Mouse (Mus musculus): Measurements from ENCODE around the gene Asna1.

The Asna1 gene

DNA sequence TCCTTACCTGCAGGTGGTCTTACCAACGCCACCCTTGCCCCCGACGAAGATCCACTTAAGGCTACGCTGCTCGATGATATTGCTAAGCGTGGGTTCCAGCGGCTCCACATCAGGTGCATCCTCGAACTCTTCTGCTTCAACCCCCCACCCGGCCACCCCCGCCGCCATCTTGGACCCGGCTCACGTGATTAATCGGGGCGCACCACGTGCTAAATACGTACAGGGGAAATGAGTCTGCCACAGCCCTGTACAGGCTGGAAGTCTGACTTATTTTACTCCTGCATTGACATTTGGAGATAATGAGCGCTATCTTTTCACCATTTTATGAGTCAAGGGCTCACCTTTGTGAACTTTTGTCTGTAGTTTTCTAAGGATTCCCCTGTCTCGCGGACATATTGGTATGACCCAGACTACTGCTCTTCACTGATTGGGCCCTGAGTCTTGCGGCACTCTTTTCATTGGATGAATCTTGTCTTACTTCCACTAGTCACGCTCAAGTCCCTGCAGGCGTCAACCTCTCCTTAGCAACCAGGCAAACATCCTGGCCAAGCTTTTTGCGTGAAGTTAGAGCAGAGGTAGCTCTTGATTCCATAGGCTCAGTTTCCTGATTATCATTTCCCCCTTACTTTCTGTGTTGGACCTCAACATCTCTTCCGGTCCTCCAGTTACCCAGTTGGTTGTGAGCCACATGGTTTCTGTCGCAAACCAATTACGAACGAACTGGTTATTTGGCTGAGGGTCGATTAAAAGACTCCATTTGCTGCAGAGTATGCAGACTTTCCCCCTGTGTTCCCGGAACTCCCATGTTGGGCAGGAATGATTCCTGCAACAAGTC is at the start of gene Asna1:
TSS of gene Asna1 (minus strand) at position 184 of the 835 bp plus-strand sequence.
- peak; percentile 76 to 78 for DNase-seq

DNA sequence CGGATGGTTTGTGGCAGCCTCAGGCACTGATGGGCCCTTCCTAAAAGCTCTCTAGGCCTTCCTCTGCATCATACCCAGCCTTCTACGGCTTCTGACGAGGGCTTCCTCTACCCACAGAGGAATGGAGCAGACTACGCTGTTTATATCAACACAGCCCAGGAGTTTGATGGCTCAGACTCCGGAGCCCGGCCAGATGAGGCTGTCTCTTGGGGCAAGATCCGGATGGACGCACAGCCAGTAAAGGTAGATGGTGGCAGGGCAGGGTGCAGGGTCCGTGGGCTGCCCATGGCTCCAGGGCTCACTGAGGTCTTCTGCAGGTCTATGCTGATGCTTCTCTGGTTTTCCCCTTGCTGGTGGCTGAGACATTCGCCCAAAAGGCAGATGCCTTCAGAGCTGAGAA is 49.5 kb upstream of the Asna1 start:
- DNase-seq = no peak

DNA sequence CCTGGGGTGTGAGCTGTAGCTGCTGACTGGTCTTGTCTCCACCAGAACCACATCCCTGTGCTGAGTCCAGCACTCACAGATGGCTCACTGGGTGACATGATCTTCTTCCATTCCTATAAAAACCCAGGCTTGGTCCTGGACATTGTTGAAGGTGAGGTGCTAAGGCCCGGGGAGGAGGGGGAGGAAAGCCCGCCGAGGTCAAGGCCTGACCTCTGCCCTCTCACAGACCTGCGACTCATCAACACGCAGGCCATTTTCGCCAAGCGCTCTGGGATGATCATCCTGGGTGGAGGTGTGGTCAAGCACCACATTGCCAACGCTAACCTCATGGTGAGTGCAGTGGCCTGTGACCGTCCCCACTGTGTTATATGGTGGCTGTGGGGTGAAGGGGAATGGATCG is 49.1 kb upstream of the Asna1 start:
- DNase-seq = no peak

DNA sequence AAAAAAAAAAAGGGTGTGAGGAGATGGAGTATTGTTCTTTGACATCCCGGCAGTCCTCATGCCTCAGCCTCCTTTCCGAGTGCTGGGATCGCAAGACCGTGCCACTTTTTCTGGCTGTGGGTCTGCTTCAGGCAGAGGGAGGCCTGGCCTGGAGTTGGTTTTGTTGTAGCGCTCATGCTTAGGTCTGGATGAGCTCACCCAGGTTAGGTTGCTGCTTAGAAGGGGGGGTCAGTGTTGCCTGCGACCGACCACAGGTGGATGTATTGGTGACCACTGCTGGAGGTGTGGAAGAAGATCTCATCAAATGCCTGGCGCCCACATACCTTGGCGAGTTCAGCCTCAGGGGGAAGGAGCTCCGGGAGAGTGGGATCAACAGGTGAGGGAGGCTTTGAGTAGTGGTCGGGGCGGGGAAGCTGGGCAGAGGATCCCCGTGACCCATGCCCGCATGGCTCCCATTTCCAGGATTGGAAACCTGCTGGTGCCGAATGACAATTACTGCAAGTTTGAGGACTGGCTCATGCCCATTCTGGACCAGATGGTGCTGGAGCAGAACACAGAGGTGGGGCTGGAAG is 48.0 kb upstream of the Asna1 start:
- no peak for DNase-seq

DNA sequence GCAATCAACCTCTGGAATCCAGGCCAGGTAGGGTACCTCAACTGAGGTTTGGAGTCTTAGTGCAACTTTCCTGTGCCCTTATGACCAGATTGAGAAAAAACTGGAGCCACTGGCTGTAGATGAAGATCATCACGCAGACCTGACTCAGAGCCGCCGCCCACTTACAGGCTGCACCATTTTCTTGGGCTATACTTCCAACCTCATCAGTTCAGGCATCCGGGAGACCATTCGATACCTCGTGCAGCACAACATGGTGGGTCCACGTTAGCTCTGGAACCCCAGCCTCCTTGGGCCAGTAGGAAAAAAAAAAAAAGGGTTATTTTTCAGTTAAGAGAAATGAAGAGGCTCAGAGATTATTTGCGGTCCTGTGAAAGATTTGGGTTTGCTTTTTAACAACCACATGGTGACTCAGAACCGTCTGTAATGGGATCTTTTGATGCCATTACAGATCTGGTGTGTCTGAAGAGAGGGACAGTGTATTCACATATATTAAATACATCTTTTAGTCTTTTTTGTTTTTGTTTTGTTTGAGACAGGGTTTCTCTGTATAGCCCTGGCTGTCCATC is 47.4 kb upstream of the Asna1 start:
- DNase-seq = peak in 1 of 2 experiments; percentile 32

DNA sequence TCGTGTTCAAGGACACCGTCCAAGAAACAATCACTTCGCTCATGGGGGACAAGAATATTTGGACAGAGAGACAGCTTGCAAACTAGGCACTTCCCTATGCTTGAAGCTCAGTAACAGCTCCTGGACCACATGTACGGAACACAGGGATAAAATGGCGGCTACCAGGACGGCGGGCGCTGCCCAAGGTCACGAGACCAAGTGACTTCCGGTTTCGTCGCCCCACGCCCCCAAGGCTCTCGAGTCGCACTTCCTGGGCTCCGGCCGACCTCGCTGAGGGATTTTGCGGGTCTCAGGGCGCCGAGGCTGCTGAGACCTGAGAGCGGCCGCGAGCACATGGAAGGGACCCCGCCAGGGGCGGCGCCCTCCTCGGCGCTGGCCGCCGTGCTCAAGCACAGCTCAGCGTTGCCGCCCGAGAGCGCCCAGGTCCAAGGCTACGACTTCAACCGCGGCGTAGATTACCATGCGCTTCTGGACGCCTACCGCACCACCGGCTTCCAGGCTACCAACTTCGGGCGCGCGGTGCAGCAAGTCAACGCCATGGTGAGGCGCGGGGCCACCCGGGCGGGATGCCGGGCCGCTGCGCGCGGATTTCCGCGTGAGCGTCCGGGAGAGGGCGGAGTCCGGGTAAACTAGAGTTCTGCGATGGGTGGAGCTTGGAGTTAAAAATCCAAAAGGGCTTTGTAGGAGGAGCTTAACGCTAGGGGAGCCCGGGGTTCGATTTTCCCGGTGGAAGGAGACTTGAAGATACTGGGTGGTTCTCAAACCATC is 46.6 kb upstream of the Asna1 start, which contains the start of gene Dhps:
TSS of gene Dhps (plus strand) at position 244 of the 768 bp plus-strand sequence.
- peak; percentile 85 to 89 for DNase-seq

DNA sequence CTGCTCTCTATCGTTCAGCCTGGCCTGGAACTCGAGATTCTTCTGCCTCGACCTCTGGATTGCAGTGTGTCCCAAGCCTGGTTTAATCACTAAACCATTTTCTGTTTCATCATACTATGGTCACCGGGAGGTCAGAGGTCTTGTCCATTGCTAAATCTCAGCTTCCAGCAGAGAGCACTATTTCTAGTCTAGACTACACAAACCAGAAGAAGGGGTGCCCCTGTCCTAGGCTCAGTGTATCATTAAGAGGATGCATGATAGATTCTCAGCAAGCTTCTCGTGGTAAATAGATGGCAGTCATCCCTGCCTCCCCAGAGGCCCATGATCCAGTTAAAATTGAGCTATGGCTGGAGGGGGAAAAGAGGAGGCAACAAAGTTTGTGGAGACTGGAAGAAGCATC is 46.0 kb upstream of the Asna1 start:
- no peak for DNase-seq

DNA sequence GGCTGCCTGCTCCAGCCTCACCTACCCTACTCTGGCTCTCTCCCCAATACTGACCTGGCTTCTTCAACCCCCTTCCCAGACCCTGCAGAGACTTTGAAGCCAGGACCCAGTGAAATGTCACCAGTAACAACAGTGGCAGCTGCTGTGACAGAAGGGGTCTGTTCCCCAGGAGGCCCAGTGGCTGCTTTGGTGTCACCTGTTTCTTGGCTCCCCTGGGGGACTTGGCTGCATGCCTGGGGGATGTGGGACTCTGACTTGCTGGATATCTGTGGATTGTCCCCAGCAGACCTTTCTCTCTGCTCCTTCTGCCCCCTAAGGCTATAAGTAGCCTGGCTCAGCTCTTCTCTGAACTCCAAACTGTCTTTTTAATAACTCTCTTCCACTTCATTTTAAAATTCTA is 42.9 kb upstream of the Asna1 start, which contains the start of gene Gm5741:
TSS of gene Gm5741 (minus strand) at position 1 of the 400 bp plus-strand sequence.
- no peak for DNase-seq

DNA sequence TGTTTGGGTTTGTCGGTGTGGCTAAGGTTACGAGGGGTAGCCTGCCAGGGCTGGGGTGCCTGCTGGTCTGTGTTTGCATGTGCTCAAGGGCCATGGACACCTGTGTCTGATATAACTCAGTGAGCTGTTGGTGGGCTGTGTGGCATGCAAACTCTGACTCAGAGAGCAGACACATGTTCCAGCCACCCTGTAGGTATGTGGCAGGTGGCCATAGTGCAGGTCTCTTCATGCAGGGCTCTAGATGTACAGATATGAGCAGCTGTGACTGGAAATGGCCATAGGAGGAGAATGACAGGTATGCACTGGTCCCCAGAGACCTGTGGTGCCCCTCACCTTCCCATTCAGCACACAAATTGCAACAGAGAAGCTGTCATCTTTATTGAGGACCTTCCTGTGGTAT is 42.1 kb upstream of the Asna1 start:
- no peak for DNase-seq

DNA sequence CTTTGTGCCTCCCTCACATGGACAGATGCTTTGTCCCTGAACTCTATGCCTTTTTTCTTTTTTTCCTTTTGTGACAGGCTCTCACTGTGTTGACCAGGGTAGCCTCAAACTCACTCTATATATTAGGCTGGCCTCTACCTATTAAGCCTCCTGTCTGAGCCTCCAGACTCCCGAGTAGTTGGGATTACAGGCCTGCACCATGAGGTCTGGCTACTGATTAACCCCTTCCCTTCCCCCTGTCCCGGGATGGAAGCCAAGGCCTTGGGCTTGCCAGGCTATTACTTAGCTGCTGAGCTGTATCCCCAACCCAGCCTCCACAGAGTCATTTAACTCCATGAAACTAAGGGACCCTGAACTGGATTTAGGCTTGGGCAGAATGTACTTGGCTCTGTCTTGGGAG is 40.1 kb upstream of the Asna1 start:
- no peak for DNase-seq

DNA sequence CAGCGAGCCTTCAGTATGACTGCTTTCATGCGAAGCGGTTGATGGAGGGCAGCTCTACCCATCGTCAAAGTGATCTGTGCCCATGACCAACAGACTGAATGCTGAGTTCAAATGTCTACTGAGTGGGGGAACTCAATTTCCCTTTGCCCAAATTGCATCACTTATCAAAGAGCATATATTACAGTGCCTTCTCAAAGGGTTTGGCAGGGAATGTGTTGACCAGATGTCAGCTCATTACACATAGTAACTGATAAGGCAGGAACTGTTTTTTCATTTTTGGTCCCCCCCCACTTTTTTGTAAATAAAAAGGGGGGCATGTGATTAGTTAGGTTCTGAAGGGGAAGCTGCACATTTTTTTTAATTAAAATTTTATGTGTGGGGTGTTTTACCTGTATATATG is 37.5 kb upstream of the Asna1 start:
- no peak for DNase-seq

DNA sequence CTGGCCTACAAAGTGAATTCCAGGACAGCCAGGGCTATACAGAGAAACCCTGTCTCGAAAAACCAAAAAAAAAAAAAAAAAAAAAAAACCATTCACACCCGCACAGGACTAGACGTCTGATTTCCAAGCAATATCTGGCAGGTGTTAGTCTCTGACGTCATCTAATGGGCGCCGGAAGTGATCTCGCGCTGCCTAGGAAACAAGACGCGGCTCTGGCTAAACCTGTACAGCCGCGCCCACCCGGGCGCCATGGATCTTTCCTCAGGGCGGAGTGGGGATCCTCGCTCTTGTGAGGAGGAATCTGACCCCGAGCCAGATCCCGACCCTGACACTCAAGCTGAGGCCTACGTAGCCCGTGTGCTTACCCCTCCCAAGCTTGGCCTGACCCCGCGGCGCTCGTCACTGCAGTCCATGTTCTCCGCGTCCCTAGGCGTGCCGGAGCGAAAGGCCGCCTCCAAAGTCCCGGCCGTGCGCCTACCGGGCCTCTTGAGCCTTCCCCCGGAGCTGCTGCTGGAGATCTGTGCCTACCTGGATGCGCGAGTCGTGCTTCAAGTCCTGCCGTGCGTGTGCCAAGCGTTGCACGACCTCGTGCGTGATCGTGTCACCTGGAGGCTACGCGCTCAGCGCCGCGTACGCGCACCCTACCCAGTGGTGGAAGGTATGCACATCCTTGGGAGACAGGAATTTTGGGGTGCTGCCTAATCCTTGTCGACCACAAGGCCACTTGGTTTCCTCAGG is 35.0 kb upstream of the Asna1 start, which contains the start of gene Fbxw9:
TSS of gene Fbxw9 (plus strand) at position 177 of the 738 bp plus-strand sequence.
- peak; percentile 78 to 83 for DNase-seq

DNA sequence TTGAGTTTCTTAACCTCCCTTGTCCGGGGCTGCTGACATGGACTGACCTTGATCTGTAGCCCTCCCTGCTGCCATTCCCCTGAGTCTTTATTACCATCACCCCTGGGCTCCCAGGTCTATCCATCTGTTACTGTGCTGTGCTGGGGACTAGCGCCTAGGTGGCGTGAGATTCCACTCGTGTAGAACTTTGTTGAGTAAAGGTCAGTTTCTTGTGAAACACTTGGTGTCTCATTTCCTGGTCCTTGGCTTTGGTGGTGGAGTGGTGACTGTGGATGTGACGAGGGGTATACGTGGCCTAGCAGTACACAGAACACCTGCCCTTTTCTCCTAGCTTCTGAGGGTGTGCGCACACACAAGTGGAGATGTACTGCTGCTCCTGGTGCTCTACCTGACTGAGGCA is 32.3 kb upstream of the Asna1 start:
- no peak for DNase-seq

DNA sequence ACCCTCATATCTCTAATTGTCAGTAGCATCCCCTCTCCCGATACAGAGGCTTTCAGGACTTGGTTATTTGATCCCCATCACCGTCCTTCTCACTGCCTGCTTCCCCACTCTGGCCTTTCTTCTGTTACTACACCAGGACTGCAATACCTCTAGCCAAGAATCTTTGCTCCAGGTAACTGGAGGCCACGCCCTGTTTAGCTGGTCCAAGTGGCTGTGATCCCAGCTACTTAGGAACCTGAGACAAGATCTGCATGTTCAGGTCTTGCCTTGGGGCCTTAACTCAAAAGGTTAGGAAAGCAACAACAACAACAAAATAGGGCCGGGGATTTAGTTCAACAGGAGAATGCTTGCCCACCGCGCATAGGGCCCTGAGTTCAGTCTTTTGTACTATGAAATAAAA is 18.5 kb upstream of the Asna1 start:
- DNase-seq = no peak

DNA sequence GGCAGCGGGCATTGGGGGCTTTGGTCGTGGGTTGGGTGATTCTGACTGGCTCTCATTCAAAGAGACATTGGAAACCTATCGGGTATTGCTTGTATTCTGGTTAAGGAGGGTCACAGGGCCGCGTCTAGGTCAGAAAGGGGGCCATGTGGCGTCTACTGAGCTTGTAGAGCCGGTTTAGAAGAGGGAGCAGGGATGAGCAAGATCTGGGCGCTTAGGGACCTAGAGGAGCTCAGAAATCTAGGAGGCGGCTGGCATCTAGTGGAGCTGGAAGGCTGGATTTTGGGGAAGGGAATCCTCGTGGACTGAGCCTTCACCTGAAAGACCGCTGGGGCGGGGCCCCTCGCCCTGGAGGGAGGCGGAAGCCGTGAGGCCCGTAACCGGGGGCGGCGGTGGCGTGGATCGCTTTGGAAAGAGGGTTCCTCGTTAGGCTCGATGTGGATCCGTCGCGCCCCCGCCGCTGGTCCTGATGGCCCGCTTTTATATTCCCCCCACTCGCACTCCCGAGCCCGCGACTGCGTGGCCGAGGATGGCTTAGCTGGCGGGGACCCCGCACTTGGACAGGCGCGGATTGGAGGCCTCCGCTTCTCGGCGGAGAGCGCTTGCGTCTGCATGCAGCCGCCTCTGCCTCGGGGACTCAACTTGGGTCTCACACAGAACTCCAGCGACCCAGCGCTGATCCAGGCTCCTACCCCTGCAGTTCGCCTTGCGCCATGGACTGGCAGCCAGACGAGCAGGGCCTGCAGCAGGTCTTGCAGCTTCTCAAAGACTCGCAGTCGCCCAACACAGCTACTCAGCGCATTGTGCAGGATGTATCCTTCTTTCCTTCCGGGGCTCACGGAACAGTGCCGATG is 12.8 kb upstream of the Asna1 start:
- peak; percentile 74 to 79 for DNase-seq

DNA sequence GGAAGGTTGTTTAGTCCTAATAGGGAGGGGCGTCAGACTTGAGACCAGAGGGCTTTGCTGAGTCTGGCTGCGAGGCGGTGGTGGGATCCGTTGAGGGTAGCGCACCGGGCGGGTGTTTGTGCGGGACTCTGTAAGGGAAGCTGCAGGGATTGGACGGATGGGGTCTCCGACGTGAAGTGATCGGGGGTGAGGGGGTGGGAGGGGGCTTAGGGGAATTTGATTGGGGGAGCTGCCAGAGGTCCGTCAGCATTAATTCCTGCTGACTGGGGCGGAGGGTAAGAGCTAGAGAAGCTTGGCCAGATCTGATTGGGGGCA is 12.2 kb upstream of the Asna1 start:
- no peak for DNase-seq

DNA sequence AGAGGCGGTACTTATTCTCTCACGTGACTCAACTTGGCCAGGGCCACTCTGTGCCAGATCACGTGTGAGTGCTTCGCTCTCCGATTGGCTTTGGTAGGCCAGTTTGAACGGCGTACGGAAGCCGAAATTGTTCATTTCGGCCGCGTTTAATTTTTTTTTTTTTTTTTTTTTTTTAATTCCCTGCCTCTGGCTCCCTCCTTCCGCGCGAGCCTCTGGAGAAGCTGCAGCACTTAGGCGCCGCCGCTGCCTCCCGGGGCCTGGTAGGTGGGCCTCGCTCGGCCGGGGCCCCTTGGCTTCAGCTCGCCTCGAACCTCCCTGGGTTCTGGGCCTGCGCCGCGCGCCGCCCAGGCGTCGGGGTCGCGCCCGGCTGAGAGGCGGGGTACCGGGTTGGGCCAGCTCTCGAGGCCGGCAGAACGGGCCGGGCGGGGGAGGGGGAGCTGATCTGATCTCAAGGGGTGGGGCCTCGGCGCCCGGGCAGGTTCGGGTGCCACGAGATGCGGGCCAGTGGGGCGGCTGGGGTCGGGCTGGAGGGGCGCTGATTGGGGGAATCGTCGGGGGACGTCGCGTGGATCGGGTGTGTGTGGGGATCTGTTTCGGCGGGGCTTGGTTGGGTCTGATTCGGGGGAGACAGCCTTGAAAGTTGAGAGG is 11.8 kb upstream of the Asna1 start, which contains the start of gene Tnpo2:
TSS of gene Tnpo2 (plus strand) at position 198 of the 648 bp plus-strand sequence.
- peak; percentile 77 to 88 for DNase-seq

DNA sequence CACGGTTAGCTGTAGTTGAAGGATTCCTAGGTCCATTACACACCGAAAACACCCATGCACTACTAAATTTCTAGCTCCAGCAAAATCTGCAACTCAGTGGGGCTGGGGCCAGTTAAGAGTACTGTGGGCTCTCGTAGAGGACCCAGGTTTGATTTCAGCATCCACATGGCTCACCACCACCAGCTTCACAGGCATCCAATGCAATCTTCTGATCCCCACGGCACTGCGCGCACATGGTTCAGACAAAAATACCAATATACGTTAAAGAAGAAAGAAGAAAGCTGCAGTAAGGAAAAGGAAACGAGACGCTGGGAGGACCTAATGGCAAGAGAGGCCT is 11.3 kb upstream of the Asna1 start:
- no peak for DNase-seq

DNA sequence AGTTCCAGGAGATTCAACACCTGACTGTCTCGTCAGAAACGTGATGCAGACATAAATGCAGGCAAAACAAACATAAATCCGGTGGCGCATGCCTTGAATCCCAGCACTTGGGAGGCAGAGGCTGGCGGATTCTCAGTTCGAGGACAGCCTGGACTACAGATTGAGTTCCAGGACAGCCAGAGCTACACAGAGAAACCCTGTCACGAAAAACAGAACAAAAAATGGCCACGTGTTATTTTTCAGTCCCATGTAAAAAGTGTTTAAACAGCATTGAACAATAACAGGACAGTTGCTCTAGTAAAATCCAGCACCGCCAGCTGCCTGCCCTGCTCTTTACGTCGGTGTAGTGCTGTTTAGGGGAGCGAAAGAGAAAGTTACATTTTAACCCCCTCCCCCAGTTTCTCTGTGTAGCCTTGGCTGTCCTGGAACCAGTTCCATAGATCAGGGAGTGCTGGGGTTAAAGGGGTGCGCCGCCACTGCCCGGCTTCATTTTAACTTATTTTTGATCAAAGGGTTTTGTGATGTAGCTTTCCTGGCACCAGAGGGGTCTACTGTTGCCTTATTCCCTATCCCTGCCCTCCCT is 10.7 kb upstream of the Asna1 start:
- peak in 1 of 2 experiments; percentile 30 for DNase-seq

DNA sequence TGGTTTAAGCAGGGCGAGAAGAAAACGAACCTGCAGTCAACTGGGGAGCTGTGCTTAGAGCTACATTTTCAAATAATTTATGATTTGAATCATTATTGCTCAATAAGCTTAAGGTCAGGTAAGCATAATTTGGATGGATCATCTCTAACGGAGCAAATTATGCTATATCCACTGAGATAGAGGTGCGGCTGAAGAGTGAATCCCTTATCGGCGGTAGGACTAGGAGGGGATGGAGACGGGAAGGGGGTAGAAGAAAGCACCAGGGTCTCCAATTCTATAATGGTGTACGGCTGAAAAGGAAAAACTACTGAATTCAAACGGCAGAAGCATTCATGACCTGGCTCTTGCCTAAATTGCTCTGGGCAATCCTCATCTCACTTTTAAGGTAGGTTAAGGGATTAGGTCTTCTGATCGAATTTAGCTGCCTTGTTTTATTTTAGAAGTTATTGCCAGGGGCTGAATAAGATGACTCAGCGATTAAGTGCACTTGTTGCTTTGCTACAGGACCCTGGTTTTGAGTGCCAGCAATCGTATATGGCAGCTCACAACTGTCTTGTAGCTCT is 10.2 kb upstream of the Asna1 start:
- no peak for DNase-seq

Measured in thymus, postnatal 36 days (tissue).